Mouse (Mus musculus): ENCODE data around the gene Acadl.

DNA sequence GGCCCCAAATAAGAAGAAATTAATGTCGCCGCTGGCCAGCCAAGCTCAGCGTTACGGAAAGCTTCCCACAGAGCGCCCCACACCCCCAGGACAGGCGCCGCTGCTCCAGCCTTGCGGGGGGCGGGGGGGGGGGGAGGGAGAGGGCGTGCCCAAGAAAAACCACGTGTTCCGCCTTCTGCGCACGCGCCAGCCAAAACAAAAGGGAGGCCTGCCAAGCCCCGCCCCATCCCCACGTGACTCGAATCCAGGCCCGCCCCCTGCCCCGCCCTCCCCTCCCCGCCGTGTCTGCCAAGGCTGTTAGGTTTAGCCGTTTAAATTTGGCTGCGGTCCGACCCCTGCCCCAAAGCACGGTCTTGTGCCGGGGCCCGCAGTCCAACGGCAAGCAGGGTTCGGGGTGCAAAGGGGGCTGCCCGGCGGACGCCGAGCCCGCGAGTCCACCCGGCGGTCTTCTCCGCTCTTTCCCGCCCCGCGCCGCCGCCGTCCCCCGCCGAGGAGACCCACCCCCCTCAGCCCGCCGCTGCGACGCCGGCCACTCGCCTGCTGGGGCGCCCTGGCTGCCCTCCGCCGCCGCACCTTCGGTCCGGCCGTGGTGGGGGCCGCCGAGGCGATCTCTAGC, 46.1 kb downstream of the Acadl start:
- TF ChIP-seq CTCF (IDR thresholded peaks at IDR 0.05 in 2 of 3, conservative IDR thresholded peaks at IDR 0.05 in 1 of 3; ENCODE audit: control insufficient read depth in 1 of 3, insufficient read depth in 1 of 3, low read depth in 2 of 3, low read length in 3 of 3, poor library complexity in 1 of 3, severe bottlenecking in 1 of 3) (no peak), POLR2A (IDR thresholded peaks at IDR 0.05; ENCODE audit: control insufficient read depth in 1 of 2, insufficient read depth in 1 of 2, low read depth in 1 of 2, low read length in 2 of 2, poor library complexity in 1 of 2) (no peak), MAFK (IDR thresholded peaks at IDR 0.05; ENCODE audit: borderline replicate concordance, low read depth, low read length) (no peak), HCFC1 (IDR thresholded peaks at IDR 0.05; ENCODE audit: low read depth, low read length) (no peak), POLR2AphosphoS2 (IDR thresholded peaks at IDR 0.05; ENCODE audit: low read length) (no peak), RAD21 (IDR thresholded peaks at IDR 0.05; ENCODE audit: low read depth, low read length) (no peak), USF1 (IDR thresholded peaks at IDR 0.05; ENCODE audit: low read depth, low read length) (peak; percentile 95), ZC3H11A (IDR thresholded peaks at IDR 0.05; ENCODE audit: low read depth, low read length) (no peak), ELF1 (IDR thresholded peaks at IDR 0.05; ENCODE audit: low read depth, low read length) (no peak), SIN3A (IDR thresholded peaks at IDR 0.05; ENCODE audit: low read length) (no peak; the same call in 1 of the 2 replicates), EP300 (IDR thresholded peaks at IDR 0.05; ENCODE audit: low read depth in 1 of 2, low read length in 2 of 2) (no peak), BHLHE40 (IDR thresholded peaks at IDR 0.05; ENCODE audit: borderline replicate concordance, low read depth, low read length) (no peak; the same call in 1 of the 2 replicates), GATA1 (IDR thresholded peaks at IDR 0.05; ENCODE audit: low read depth, low read length) (no peak), MAX (IDR thresholded peaks at IDR 0.05; ENCODE audit: low read length) (peak; percentile 85)
